Mouse (Mus musculus): ENCODE measurements around the gene AU041133.
"Not testable (repeated sequence)": the region's sequence is repeated elsewhere in the genome, so short reads cannot be mapped to it uniquely, and the experiment has no call there.

AU041133 gene

GRCm38 (mm10) chr10:82127850-82128401, at the start of gene AU041133:
AU041133 (plus strand) TSS chr10:82128013.
- DNase-seq, result peak; percentile 89 to 90

- peak; percentile 63 to 64 for DNase-seq
Observed at GRCm38 (mm10) chr10:82082728-82083621, 44.8 kb upstream of the AU041133 start, which contains the start of gene BC024063. BC024063 (plus strand) TSS chr10:82083353.

GRCm38 (mm10) chr10:82083622-82083971, 44.2 kb upstream of the AU041133 start:
- not testable (repeated sequence) for DNase-seq

GRCm38 (mm10) chr10:82117206-82117605, 10.6 kb upstream of the AU041133 start:
- no peak for DNase-seq

- no peak for DNase-seq
Observed at GRCm38 (mm10) chr10:82145282-82145681, 17.5 kb downstream of the AU041133 start.

- no peak for DNase-seq
Observed at GRCm38 (mm10) chr10:82147571-82147970, 19.8 kb downstream of the AU041133 start.

- DNase-seq, result no peak
Observed at GRCm38 (mm10) chr10:82167777-82168176, 40.0 kb downstream of the AU041133 start.

GRCm38 (mm10) chr10:82169776-82170175, 42.0 kb downstream of the AU041133 start:
- DNase-seq, result no peak

GRCm38 (mm10) chr10:82170808-82171207, 43.0 kb downstream of the AU041133 start:
- DNase-seq, result no peak

- peak; percentile 79 to 85 for DNase-seq
Observed at GRCm38 (mm10) chr10:82178257-82179064, 50.6 kb downstream of the AU041133 start.
